Mouse (Mus musculus): ENCODE data around the gene Dcpp2.

Dcpp2 gene

DNA sequence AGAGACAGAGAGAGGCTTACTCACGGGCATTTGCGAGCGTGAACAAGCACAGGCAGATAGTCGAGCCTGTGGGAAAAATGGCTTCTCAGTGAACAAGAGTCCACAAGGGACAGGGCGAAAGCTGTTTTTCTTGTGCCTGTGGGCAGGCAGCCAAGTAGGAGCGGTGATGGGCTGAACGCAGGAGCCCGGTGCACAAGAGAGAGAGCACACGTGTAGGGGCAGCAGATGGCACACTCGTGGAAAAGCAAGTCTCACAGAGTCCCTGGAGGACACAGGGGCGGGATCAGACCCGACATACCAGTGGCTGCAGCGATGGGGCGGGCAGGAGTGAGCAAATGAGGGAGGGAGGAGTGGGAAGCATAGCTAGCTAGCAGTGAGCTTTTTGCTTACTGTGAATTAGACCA lies 44.4 kb downstream of the Dcpp2 start:
- ATAC-seq (ENCODE audit: low TSS enrichment): peak; percentile 72

DNA sequence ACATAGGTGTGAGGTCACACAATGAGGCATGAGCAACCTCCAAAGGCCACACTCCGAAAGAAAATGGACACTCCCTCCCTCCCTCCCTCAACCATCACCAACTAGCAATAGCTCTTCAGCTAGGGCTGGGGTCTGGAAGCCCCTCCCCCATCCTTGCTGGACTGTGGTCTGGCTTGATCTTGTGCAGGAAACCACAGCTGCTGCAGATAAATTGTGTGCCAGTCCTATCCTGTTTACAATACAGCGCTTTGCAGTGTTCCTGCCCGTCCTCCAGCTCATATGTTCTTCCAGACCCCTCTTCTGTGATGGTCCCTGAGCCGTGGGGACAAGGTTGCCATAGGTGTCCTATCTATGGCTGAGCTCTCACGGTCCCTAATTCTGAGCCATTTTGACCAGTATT lies 50.5 kb downstream of the Dcpp2 start:
- no peak for ATAC-seq (ENCODE audit: low TSS enrichment)

DNA sequence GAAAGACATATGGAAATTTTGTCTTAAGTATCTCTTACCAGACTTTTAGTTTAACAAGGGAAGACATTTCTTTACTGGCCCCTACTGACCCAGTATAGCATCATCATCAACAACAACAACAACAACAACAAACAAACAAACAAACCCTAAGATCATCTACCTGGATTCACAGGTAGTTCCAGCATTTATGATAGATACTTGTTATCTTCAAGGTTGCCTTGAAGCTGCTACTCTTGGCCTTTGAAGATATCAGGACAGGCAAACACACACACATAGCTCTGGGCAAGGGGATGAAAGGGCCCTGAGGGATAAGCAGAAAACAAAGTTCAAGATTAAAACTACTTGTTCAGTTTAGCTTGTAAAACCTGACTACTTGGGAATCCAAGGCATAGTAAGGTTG lies 60.7 kb downstream of the Dcpp2 start, which contains the start of gene Sbp:
Gene Sbp, plus strand, starts transcription at position 301 of the 400 bp plus-strand sequence.
- ATAC-seq (ENCODE audit: low TSS enrichment): no peak

DNA sequence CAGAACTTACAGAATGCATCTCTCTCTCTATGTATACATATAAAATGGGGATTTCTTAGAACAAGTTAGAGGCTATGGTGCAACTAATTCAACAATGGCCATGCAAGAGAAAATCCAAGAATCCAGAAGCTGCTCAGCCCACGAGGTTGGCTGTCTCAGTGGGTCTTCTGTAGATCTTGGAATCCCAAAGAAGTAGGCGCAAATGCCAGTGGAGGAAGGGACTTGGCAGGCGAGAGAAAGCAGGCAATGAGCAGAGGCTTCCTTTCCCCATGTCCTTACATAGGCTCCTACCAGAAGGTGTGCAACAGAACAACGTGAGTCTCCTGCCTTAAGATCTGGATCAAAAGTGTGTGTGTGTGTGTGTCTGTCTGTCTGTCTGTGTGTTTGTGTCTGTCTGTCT lies 66.8 kb downstream of the Dcpp2 start:
- peak; percentile 64; the same call in 1 of the 2 replicates for ATAC-seq (ENCODE audit: low TSS enrichment)

DNA sequence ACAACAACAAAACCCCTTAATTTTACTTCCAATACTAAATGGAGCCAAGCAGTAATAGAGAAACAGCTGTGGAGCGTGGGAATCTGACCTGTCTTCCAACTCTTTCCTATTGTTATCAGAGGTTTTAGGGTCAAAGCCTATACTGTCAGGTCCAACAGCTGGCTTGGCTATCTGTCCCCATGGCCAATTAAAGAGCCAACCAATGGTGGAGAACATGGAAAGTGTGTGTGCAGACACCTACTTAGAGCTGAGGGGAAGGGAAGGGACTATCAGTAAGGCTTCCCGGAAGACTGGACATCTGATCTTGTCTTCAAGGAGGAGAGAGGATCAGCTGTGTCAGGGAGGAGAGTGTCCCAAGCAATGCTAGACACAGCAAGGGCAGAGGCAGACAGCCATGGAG lies 68.4 kb downstream of the Dcpp2 start:
- no peak for ATAC-seq (ENCODE audit: low TSS enrichment)
